Mouse (Mus musculus) myocyte (in vitro differentiated cells): ENCODE results near the gene Nupl2. TPM values are rescaled to one million over a fixed set of nuclear protein-coding genes. Genes with fewer than 3 reads are reported as not detected.

Experiments used
- H3K27me3 ChIP-seq: one replicate; pipeline ENCODE4 v1.6.1; 2011; ENCODE audit not compliant: control insufficient read depth, insufficient read depth, insufficient read length
- H3K36me3 ChIP-seq: one replicate; pipeline ENCODE4 v1.6.1; 2011; ENCODE audit not compliant: control insufficient read depth, insufficient read depth
- H3K4me2 ChIP-seq: one replicate; pipeline ENCODE4 v1.6.1; 2011; ENCODE audit warnings: low read depth, control low read depth
- H3K4me3 ChIP-seq: one replicate; pipeline ENCODE4 v1.5.1; 2011; ENCODE audit warnings: mild to moderate bottlenecking, control low read depth, moderate library complexity
- H3K79me2 ChIP-seq: one replicate; pipeline ENCODE4 v1.6.1; 2011; ENCODE audit not compliant: control insufficient read depth, insufficient read depth
- H3ac ChIP-seq: one replicate; pipeline ENCODE4 v1.6.1; 2011; ENCODE audit not compliant: control insufficient read depth, insufficient read length
- CEBPB ChIP-seq: IDR thresholded peaks from 2 replicates; pipeline ENCODE4 v1.6.1; 2011; ENCODE audit warnings: mild to moderate bottlenecking, moderate library complexity; ENCODE audit not compliant: poor library complexity, insufficient read depth, severe bottlenecking
- E2F4 ChIP-seq: IDR thresholded peaks from one replicate; pipeline ENCODE4 v1.6.1; 2011; ENCODE audit warnings: mild to moderate bottlenecking, control low read depth, moderate library complexity; ENCODE audit not compliant: insufficient read depth
- MAX ChIP-seq: IDR thresholded peaks from one replicate; pipeline ENCODE4 v1.6.1; 2011; ENCODE audit warnings: low read depth, mild to moderate bottlenecking, control low read depth
- MYOD1 ChIP-seq, 3 experiments: IDR thresholded peaks; one replicate each; pipeline ENCODE4 v1.6.1; 2011; ENCODE audit warnings: control low read depth in 2 of 3, low read depth in 2 of 3, mild to moderate bottlenecking in 2 of 3, moderate library complexity in 1 of 3; ENCODE audit not compliant: insufficient read length in 2 of 3, control insufficient read depth in 1 of 3
- MYOG ChIP-seq, 3 experiments: IDR thresholded peaks; one replicate each; pipeline ENCODE4 v1.6.1; 2011; ENCODE audit warnings: control low read depth in 2 of 3, low read depth in 2 of 3, mild to moderate bottlenecking in 2 of 3; ENCODE audit not compliant: insufficient read length in 2 of 3, control insufficient read depth in 1 of 3, insufficient read depth in 1 of 3
- POLR2A ChIP-seq: IDR thresholded peaks from one replicate; pipeline ENCODE4 v1.6.1; 2011; ENCODE audit warnings: low read depth, mild to moderate bottlenecking, control low read depth, moderate library complexity; ENCODE audit not compliant: insufficient read length
- POLR2AphosphoS2 ChIP-seq: IDR thresholded peaks from one replicate; pipeline ENCODE4 v1.6.1; 2011; ENCODE audit warnings: low read depth, control low read depth; ENCODE audit not compliant: insufficient read length
- REST ChIP-seq: IDR thresholded peaks from one replicate; pipeline ENCODE4 v1.6.1; 2011; ENCODE audit warnings: mild to moderate bottlenecking, control low read depth, moderate library complexity; ENCODE audit not compliant: insufficient read depth, insufficient read length
- SRF ChIP-seq: IDR thresholded peaks from one replicate; pipeline ENCODE4 v1.6.1; 2011; ENCODE audit warnings: low read depth; ENCODE audit not compliant: control insufficient read depth, insufficient read length
- TCF3 ChIP-seq: IDR thresholded peaks from one replicate; pipeline ENCODE4 v1.6.1; 2011; ENCODE audit warnings: low read depth, control low read depth; ENCODE audit not compliant: insufficient read length
- USF1 ChIP-seq: IDR thresholded peaks from one replicate; pipeline ENCODE4 v1.6.1; 2011; ENCODE audit warnings: low read depth, mild to moderate bottlenecking, control low read depth, moderate library complexity
- polyA plus RNA-seq: library from polyadenylated mRNA; unstranded; fragments of >200 nt; fragmentation: generic; extraction: Trizol; gene quantifications from one replicate; pipeline ENCODE4 v1.2.1, GENCODE M21; 2012; ENCODE audit warnings: missing spikeins

The Nupl2 gene
- polyA plus RNA-seq, 1 experiment, result 6.0 TPM

DNA sequence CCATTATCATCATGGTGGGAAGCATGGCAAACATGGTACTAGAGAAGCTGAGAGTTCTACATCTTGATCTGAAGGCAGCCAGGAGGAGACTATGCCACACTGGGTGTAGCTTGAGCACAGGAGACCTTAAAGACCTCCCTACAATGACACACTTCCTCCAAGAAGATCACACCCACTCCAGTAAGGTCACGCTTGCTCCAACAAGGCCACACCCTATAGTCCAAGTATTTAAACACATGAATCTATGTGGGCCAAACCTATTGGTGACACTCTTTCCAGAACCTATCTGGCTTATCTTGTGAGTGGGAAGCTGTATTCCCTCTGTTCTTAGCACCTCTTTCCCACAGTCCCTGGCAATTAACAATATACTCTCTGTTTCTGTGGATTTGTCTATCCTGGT is 50.1 kb downstream of the Nupl2 start:
- Histone ChIP-seq H3ac (no peak overlapping the region), H3K79me2 (no peaks in the 10 kb centered on the region), H3K36me3 (no peaks in the 10 kb centered on the region), H3K4me3 (no peak overlapping the region), H3K27me3 (peaks cover 11% of the 10 kb centered on the region), H3K4me2 (no peak overlapping the region)
- TF ChIP-seq E2F4 (no peak), POLR2A (no peak), MYOD1 (IDR thresholded peaks at IDR 0.05; ENCODE audit: control insufficient read depth in 1 of 3, insufficient read length in 2 of 3, low read depth in 2 of 3) (no peak), MAX (no peak), CEBPB (no peak), MYOG (IDR thresholded peaks at IDR 0.05; ENCODE audit: control insufficient read depth in 1 of 3, insufficient read depth in 1 of 3, insufficient read length in 2 of 3, low read depth in 2 of 3) (no peak), TCF3 (no peak), USF1 (no peak), REST (no peak), POLR2AphosphoS2 (no peak), SRF (no peak)

Other genes starting within 250 kb of the Nupl2 start
- 7.8 TPM for gene Fam126a, start 134.3 kb upstream of the Nupl2 start, polyA plus RNA-seq
- gene Klhl7, start 64.4 kb upstream of the Nupl2 start, polyA plus RNA-seq, result 6.8 TPM
- 10.3 TPM for gene Kcnh2, start 186.6 kb downstream of the Nupl2 start, polyA plus RNA-seq
- 0.92 TPM for gene Nos3, start 199.8 kb downstream of the Nupl2 start, polyA plus RNA-seq
- 4.0 TPM for gene Atg9b, start 227.2 kb downstream of the Nupl2 start, polyA plus RNA-seq
- gene Abcb8, start 228.7 kb downstream of the Nupl2 start, polyA plus RNA-seq, result 37.7 TPM
- 0.24 TPM for gene Asic3, start 248.4 kb downstream of the Nupl2 start, polyA plus RNA-seq